Mouse (Mus musculus) midbrain, embryonic 16.5 days (tissue): ENCODE measurements around the gene Cyp2d10. TPM values are rescaled to one million over a fixed set of nuclear protein-coding genes. Genes with fewer than 3 reads are reported as not detected.

Experiments
- ATAC-seq: fragments of 200-750 bp; cut with Nextera tagmentation; 2 replicates; pipeline ENCODE4 v1.8.0; 2017; ENCODE audit warnings: moderate TSS enrichment
- H3K27ac ChIP-seq: fragments of 300-500 bp; sonication (generic); 2 replicates; pipeline ENCODE4 v1.5.1; 2014; ENCODE audit warnings: mild to moderate bottlenecking, low read length, mixed read lengths
- H3K27me3 ChIP-seq: fragments of 300-500 bp; sonication (generic); 2 replicates; pipeline ENCODE4 v1.6.1; 2014; ENCODE audit warnings: low read depth, low read length, mixed read lengths; ENCODE audit not compliant: control insufficient read depth, insufficient read depth
- H3K36me3 ChIP-seq: fragments of 300-500 bp; sonication (generic); 2 replicates; pipeline ENCODE4 v1.6.1; 2014; ENCODE audit warnings: mild to moderate bottlenecking, low read length, moderate library complexity, mixed read lengths; ENCODE audit not compliant: control insufficient read depth, insufficient read depth
- H3K4me1 ChIP-seq: fragments of 300-500 bp; sonication (generic); 2 replicates; pipeline ENCODE4 v1.6.1; 2014; ENCODE audit warnings: mild to moderate bottlenecking, low read length, mixed read lengths; ENCODE audit not compliant: control insufficient read depth, insufficient read depth
- H3K4me2 ChIP-seq: fragments of 300-500 bp; sonication (generic); 2 replicates; pipeline ENCODE4 v1.6.1; 2014; ENCODE audit warnings: mild to moderate bottlenecking, low read length, mixed read lengths
- H3K4me3 ChIP-seq: fragments of 300-500 bp; sonication (generic); 2 replicates; pipeline ENCODE4 v1.5.1; 2014; ENCODE audit warnings: low read depth, mild to moderate bottlenecking, low read length, moderate library complexity, mixed read lengths
- H3K9ac ChIP-seq: fragments of 300-500 bp; sonication (generic); 2 replicates; pipeline ENCODE4 v1.6.1; 2014; ENCODE audit warnings: low read depth, low read length, mixed read lengths
- H3K9me3 ChIP-seq: fragments of 300-500 bp; sonication (generic); replicated peaks from 2 replicates; pipeline ENCODE4 v1.6.1; 2014; ENCODE audit warnings: mild to moderate bottlenecking, low read length, mixed read lengths; ENCODE audit not compliant: control insufficient read depth, poor library complexity, severe bottlenecking
- WGBS: fragments of 180-500 bp; shearing (Covaris S2); extraction: QIAGEN DNeasy Blood & Tissue Kit; methylation state at CpG from one replicate; pipeline ENCODE4 v1.1.7; 2014; 5-methylcytosine and 5-hydroxymethylcytosine counted together
- polyA plus RNA-seq: library from polyadenylated mRNA; unstranded; fragments of >200 nt; fragmentation: Nextera tagmentation; extraction: Ambion mirVana; gene quantifications from 2 replicates; pipeline ENCODE4 v1.2.1, GENCODE M21; 2015

Cyp2d10 gene
- polyA plus RNA-seq, 1 experiment from 2014 or later = not detected

GRCm38 (mm10) chr15:82380714-82381062, 26.3 kb downstream of the Cyp2d10 start:
- peak overlapping the region; percentile 42 for H3K9ac ChIP-seq

GRCm38 (mm10) chr15:82379871-82380713, 26.9 kb downstream of the Cyp2d10 start, which contains the start of gene Cyp2d22:
Gene Cyp2d22, minus strand, starts transcription at chr15:82380260.
- ATAC-seq = peak; percentile 32; the same call in 1 of the 2 replicates
- 3% methylated on average over 16 of the region's 24 CpGs for whole genome bisulfite sequencing
- H3K27ac ChIP-seq = no peak within 1 kb of the TSS

More at GRCm38 (mm10) chr15:82380714-82381062, 26.3 kb downstream of the Cyp2d10 start:
- H3K27ac ChIP-seq = no peak overlapping the region
- no peaks in the 10 kb centered on the region for H3K36me3 ChIP-seq
- peaks cover 3% of the 10 kb centered on the region; the same call in 1 of the 2 replicates for H3K4me1 ChIP-seq
- no peaks in the 10 kb centered on the region for H3K27me3 ChIP-seq
- WGBS = 29% methylated on average over 7 of the region's 7 CpGs
- peak overlapping the region; percentile 32 for H3K4me3 ChIP-seq
- H3K9me3 ChIP-seq = no peaks in the 10 kb centered on the region
- H3K4me2 ChIP-seq = peak overlapping the region; percentile 65
- ATAC-seq = no peak

GRCm38 (mm10) chr15:82379511-82379870, 27.5 kb downstream of the Cyp2d10 start:
- H3K9me3 ChIP-seq = no peaks in the 10 kb centered on the region
- H3K4me3 ChIP-seq = peak overlapping the region; percentile 32
- no peaks in the 10 kb centered on the region for H3K27me3 ChIP-seq
- 0 out of 2 replicates have a peak overlapping the region, but pooled peaks have one; percentile 45 for H3K9ac ChIP-seq
- H3K27ac ChIP-seq = no peak overlapping the region
- 16% methylated on average over 7 of the region's 7 CpGs for WGBS
- peak overlapping the region; percentile 65; the same call in 1 of the 2 replicates for H3K4me2 ChIP-seq
- H3K36me3 ChIP-seq = no peaks in the 10 kb centered on the region
- 0 out of 2 replicates have a peak, but pooled peaks have one; percentile 11 for ATAC-seq
- peaks cover 3% of the 10 kb centered on the region; the same call in 1 of the 2 replicates for H3K4me1 ChIP-seq

More at GRCm38 (mm10) chr15:82379871-82380713, 26.9 kb downstream of the Cyp2d10 start, which contains the start of gene Cyp2d22:
- Histone ChIP-seq H3K4me1 (peaks cover 3% of the 10 kb centered on the region; the same call in 1 of the 2 replicates), H3K36me3 (no peaks in the 10 kb centered on the region), H3K9ac (peak within 1 kb of the TSS; percentile 45), H3K4me2 (peak within 1 kb of the TSS; percentile 65), H3K4me3 (peak within 1 kb of the TSS; percentile 32), H3K27me3 (no peaks in the 10 kb centered on the region), H3K9me3 (no peaks in the 10 kb centered on the region)

GRCm38 (mm10) chr15:82378261-82379180, 28.5 kb downstream of the Cyp2d10 start:
- WGBS = 52% methylated on average over 15 of the region's 15 CpGs
- H3K4me3 ChIP-seq = no peak overlapping the region
- H3K27me3 ChIP-seq = no peaks in the 10 kb centered on the region
- H3K27ac ChIP-seq = 0 out of 2 replicates have a peak overlapping the region, but pooled peaks have one; percentile 15
- H3K4me2 ChIP-seq = no peak overlapping the region
- ATAC-seq = no peak
- no peaks in the 10 kb centered on the region for H3K9me3 ChIP-seq
- peaks cover 3% of the 10 kb centered on the region; the same call in 1 of the 2 replicates for H3K4me1 ChIP-seq
- H3K9ac ChIP-seq = no peak overlapping the region
- no peaks in the 10 kb centered on the region for H3K36me3 ChIP-seq

GRCm38 (mm10) chr15:82377701-82378100, 29.3 kb downstream of the Cyp2d10 start:
- H3K4me3 ChIP-seq = no peak overlapping the region
- 84% methylated on average over 5 of the region's 5 CpGs for WGBS

GRCm38 (mm10) chr15:82376393-82377138, 30.4 kb downstream of the Cyp2d10 start:
- H3K27me3 ChIP-seq = no peaks in the 10 kb centered on the region
- H3K9me3 ChIP-seq = no peaks in the 10 kb centered on the region
- no peak overlapping the region for H3K9ac ChIP-seq
- no peaks in the 10 kb centered on the region for H3K36me3 ChIP-seq
- 66% methylated on average over 17 of the region's 17 CpGs for WGBS
- ATAC-seq = no peak
- peaks cover 3% of the 10 kb centered on the region; the same call in 1 of the 2 replicates for H3K4me1 ChIP-seq
- H3K4me2 ChIP-seq = no peak overlapping the region
- no peak overlapping the region for H3K27ac ChIP-seq
- no peak overlapping the region for H3K4me3 ChIP-seq

More at GRCm38 (mm10) chr15:82377701-82378100, 29.3 kb downstream of the Cyp2d10 start:
- H3K9me3 ChIP-seq = no peaks in the 10 kb centered on the region
- H3K9ac ChIP-seq = no peak overlapping the region
- H3K4me1 ChIP-seq = peaks cover 3% of the 10 kb centered on the region; the same call in 1 of the 2 replicates
- H3K36me3 ChIP-seq = no peaks in the 10 kb centered on the region
- H3K4me2 ChIP-seq = no peak overlapping the region
- no peaks in the 10 kb centered on the region for H3K27me3 ChIP-seq
- ATAC-seq = no peak
- no peak overlapping the region for H3K27ac ChIP-seq

GRCm38 (mm10) chr15:82375855-82376254, 31.1 kb downstream of the Cyp2d10 start:
- no peaks in the 10 kb centered on the region for H3K9me3 ChIP-seq
- H3K27ac ChIP-seq = no peak overlapping the region
- no peaks in the 10 kb centered on the region; the same call in 1 of the 2 replicates for H3K4me1 ChIP-seq
- H3K9ac ChIP-seq = no peak overlapping the region
- no peak for ATAC-seq
- no peaks in the 10 kb centered on the region for H3K36me3 ChIP-seq
- H3K27me3 ChIP-seq = no peaks in the 10 kb centered on the region
- 87% methylated on average over 9 of the region's 9 CpGs for WGBS
- no peak overlapping the region for H3K4me3 ChIP-seq
- H3K4me2 ChIP-seq = no peak overlapping the region

GRCm38 (mm10) chr15:82374437-82374836, 32.6 kb downstream of the Cyp2d10 start:
- 76% methylated on average over 5 of the region's 5 CpGs for WGBS
- no peaks in the 10 kb centered on the region for H3K4me1 ChIP-seq
- no peaks in the 10 kb centered on the region for H3K27me3 ChIP-seq

More at GRCm38 (mm10) chr15:82374437-82374836, 32.6 kb downstream of the Cyp2d10 start:
- H3K36me3 ChIP-seq = no peaks in the 10 kb centered on the region
- no peak overlapping the region for H3K4me2 ChIP-seq
- no peak for ATAC-seq
- no peak overlapping the region for H3K4me3 ChIP-seq
- H3K27ac ChIP-seq = no peak overlapping the region
- no peaks in the 10 kb centered on the region for H3K9me3 ChIP-seq
- no peak overlapping the region for H3K9ac ChIP-seq
